Mouse (Mus musculus): ENCODE results near the gene Gm43518. TPM values are rescaled to one million over a fixed set of nuclear protein-coding genes. Genes with fewer than 3 reads are reported as not detected.

Gene Gm43518
- polyA plus RNA-seq, 1 experiment from 2014 or later, result 0.56 TPM

- no peaks in the 10 kb centered on the region for H3K4me1 ChIP-seq (replicated peaks; ENCODE audit: control insufficient read depth, insufficient read depth)
- TF ChIP-seq CTCF (IDR thresholded peaks at IDR 0.05; ENCODE audit: low read depth) (no peak), EP300 (optimal IDR thresholded peaks at IDR 0.05) (no peak)
- H3K4me2 ChIP-seq (replicated peaks; ENCODE audit: low read depth), result no peak overlapping the region
- DNase-seq (ENCODE audit: low spot score) (no peak), ATAC-seq (ENCODE audit: low FRiP score, low TSS enrichment) (no peak)
- H3K9ac ChIP-seq (ENCODE audit: low read length), result no peak overlapping the region
- no peaks in the 10 kb centered on the region for H3K36me3 ChIP-seq (ENCODE audit: control insufficient read depth, insufficient read depth, low read length)
- no peak overlapping the region for H3K4me3 ChIP-seq (ENCODE audit: low read depth, low read length)
- 60% methylated on average over 3 of the region's 3 CpGs for WGBS
- H3K9me3 ChIP-seq (ENCODE audit: control insufficient read depth, low read length), result no peaks in the 10 kb centered on the region
- H3K27ac ChIP-seq (replicated peaks), result no peak overlapping the region
- no peaks in the 10 kb centered on the region for H3K27me3 ChIP-seq (ENCODE audit: control insufficient read depth, insufficient read depth, low read length)
These were observed 40.9 kb upstream of the Gm43518 start for GRCm38 (mm10) chr5:123886365-123886764.

GRCm38 (mm10) chr5:123890312-123890711 is 36.9 kb upstream of the Gm43518 start:
- no peak overlapping the region for H3K9ac ChIP-seq (ENCODE audit: low read length)
- H3K36me3 ChIP-seq (ENCODE audit: control insufficient read depth, insufficient read depth, low read length), result no peaks in the 10 kb centered on the region
- H3K27ac ChIP-seq (replicated peaks), result no peak overlapping the region
- DNase-seq (ENCODE audit: low spot score) (no peak), ATAC-seq (ENCODE audit: low FRiP score, low TSS enrichment) (no peak)
- 59% methylated on average over 2 of the region's 2 CpGs for WGBS
- no peak overlapping the region for H3K4me3 ChIP-seq (ENCODE audit: low read depth, low read length)
- no peaks in the 10 kb centered on the region for H3K27me3 ChIP-seq (ENCODE audit: control insufficient read depth, insufficient read depth, low read length)
- no peaks in the 10 kb centered on the region for H3K4me1 ChIP-seq (replicated peaks; ENCODE audit: control insufficient read depth, insufficient read depth)
- H3K9me3 ChIP-seq (ENCODE audit: control insufficient read depth, low read length), result no peaks in the 10 kb centered on the region
- TF ChIP-seq EP300 (optimal IDR thresholded peaks at IDR 0.05) (no peak), CTCF (IDR thresholded peaks at IDR 0.05; ENCODE audit: low read depth) (no peak)
- no peak overlapping the region for H3K4me2 ChIP-seq (replicated peaks; ENCODE audit: low read depth)

GRCm38 (mm10) chr5:123890987-123891386 is 36.2 kb upstream of the Gm43518 start:
- ATAC-seq (ENCODE audit: low FRiP score, low TSS enrichment) (no peak), DNase-seq (ENCODE audit: low spot score) (no peak)
- H3K27me3 ChIP-seq (ENCODE audit: control insufficient read depth, insufficient read depth, low read length), result no peaks in the 10 kb centered on the region
- H3K9ac ChIP-seq (ENCODE audit: low read length), result no peak overlapping the region
- no peak overlapping the region for H3K27ac ChIP-seq (replicated peaks)
- no peak overlapping the region for H3K4me2 ChIP-seq (replicated peaks; ENCODE audit: low read depth)
- no peak overlapping the region for H3K4me3 ChIP-seq (ENCODE audit: low read depth, low read length)
- TF ChIP-seq CTCF (IDR thresholded peaks at IDR 0.05; ENCODE audit: low read depth) (no peak), EP300 (optimal IDR thresholded peaks at IDR 0.05) (no peak)
- no peaks in the 10 kb centered on the region for H3K4me1 ChIP-seq (replicated peaks; ENCODE audit: control insufficient read depth, insufficient read depth)
- no peaks in the 10 kb centered on the region for H3K36me3 ChIP-seq (ENCODE audit: control insufficient read depth, insufficient read depth, low read length)
- no peaks in the 10 kb centered on the region for H3K9me3 ChIP-seq (ENCODE audit: control insufficient read depth, low read length)
- 80% methylated on average over 5 of the region's 5 CpGs for WGBS

GRCm38 (mm10) chr5:123891669-123892068 is 35.5 kb upstream of the Gm43518 start:
- Histone ChIP-seq H3K4me1 (replicated peaks; ENCODE audit: control insufficient read depth, insufficient read depth) (no peaks in the 10 kb centered on the region), H3K4me2 (replicated peaks; ENCODE audit: low read depth) (no peak overlapping the region), H3K27ac (replicated peaks) (no peak overlapping the region), H3K4me3 (ENCODE audit: low read depth, low read length) (no peak overlapping the region), H3K27me3 (ENCODE audit: control insufficient read depth, insufficient read depth, low read length) (no peaks in the 10 kb centered on the region), H3K36me3 (ENCODE audit: control insufficient read depth, insufficient read depth, low read length) (no peaks in the 10 kb centered on the region), H3K9ac (ENCODE audit: low read length) (no peak overlapping the region), H3K9me3 (ENCODE audit: control insufficient read depth, low read length) (no peaks in the 10 kb centered on the region)
- TF ChIP-seq EP300 (optimal IDR thresholded peaks at IDR 0.05) (no peak), CTCF (IDR thresholded peaks at IDR 0.05; ENCODE audit: low read depth) (no peak)
- ATAC-seq (ENCODE audit: low FRiP score, low TSS enrichment) (peak; percentile 70; the same call in 1 of the 2 replicates), DNase-seq (ENCODE audit: low spot score) (peak; percentile 58)
- 39% methylated on average over 6 of the region's 6 CpGs for WGBS

- DNase-seq (ENCODE audit: low spot score) (no peak), ATAC-seq (ENCODE audit: low FRiP score, low TSS enrichment) (no peak)
- no peak overlapping the region for H3K27ac ChIP-seq (replicated peaks)
- no peak overlapping the region for H3K9ac ChIP-seq (ENCODE audit: low read length)
- H3K9me3 ChIP-seq (ENCODE audit: control insufficient read depth, low read length), result no peaks in the 10 kb centered on the region
- H3K4me1 ChIP-seq (replicated peaks; ENCODE audit: control insufficient read depth, insufficient read depth), result no peaks in the 10 kb centered on the region
- H3K4me2 ChIP-seq (replicated peaks; ENCODE audit: low read depth), result no peak overlapping the region
- 80% methylated on average over 5 of the region's 5 CpGs for WGBS
- H3K4me3 ChIP-seq (ENCODE audit: low read depth, low read length), result no peak overlapping the region
- no peak for TF ChIP-seq EP300 (optimal IDR thresholded peaks at IDR 0.05)
- no peak for TF ChIP-seq CTCF (IDR thresholded peaks at IDR 0.05; ENCODE audit: low read depth)
- H3K36me3 ChIP-seq (ENCODE audit: control insufficient read depth, insufficient read depth, low read length), result no peaks in the 10 kb centered on the region
- no peaks in the 10 kb centered on the region for H3K27me3 ChIP-seq (ENCODE audit: control insufficient read depth, insufficient read depth, low read length)
These were observed 33.7 kb upstream of the Gm43518 start for GRCm38 (mm10) chr5:123893520-123893919.

GRCm38 (mm10) chr5:123896395-123896794 is 30.8 kb upstream of the Gm43518 start:
- no peak for ATAC-seq (ENCODE audit: low FRiP score, low TSS enrichment)
- DNase-seq (ENCODE audit: low spot score), result no peak

More at GRCm38 (mm10) chr5:123896395-123896794, 30.8 kb upstream of the Gm43518 start:
- WGBS, result 65% methylated on average over 11 of the region's 11 CpGs
- no peaks in the 10 kb centered on the region for H3K36me3 ChIP-seq (ENCODE audit: control insufficient read depth, insufficient read depth, low read length)
- no peaks in the 10 kb centered on the region for H3K27me3 ChIP-seq (ENCODE audit: control insufficient read depth, insufficient read depth, low read length)
- H3K27ac ChIP-seq (replicated peaks), result peak overlapping the region; percentile 56
- no peaks in the 10 kb centered on the region for H3K4me1 ChIP-seq (replicated peaks; ENCODE audit: control insufficient read depth, insufficient read depth)
- no peak overlapping the region for H3K4me2 ChIP-seq (replicated peaks; ENCODE audit: low read depth)
- no peak overlapping the region for H3K9ac ChIP-seq (ENCODE audit: low read length)
- H3K9me3 ChIP-seq (ENCODE audit: control insufficient read depth, low read length), result no peaks in the 10 kb centered on the region
- peak; percentile 90 for TF ChIP-seq EP300 (optimal IDR thresholded peaks at IDR 0.05)
- no peak for TF ChIP-seq CTCF (IDR thresholded peaks at IDR 0.05; ENCODE audit: low read depth)
- no peak overlapping the region for H3K4me3 ChIP-seq (ENCODE audit: low read depth, low read length)

Data from stomach, postnatal 0 days (tissue).